Mouse (Mus musculus) megakaryocyte, embryonic 14.5 days (primary cell): ENCODE results near the gene Scfd2.

Source experiments
- FLI1 ChIP-seq: IDR thresholded peaks from 2 replicates; pipeline ENCODE4 v1.6.1; 2012; ENCODE audit warnings: low read length, inconsistent platforms, mixed read lengths
- GATA1 ChIP-seq: IDR thresholded peaks from 3 replicates; pipeline ENCODE4 v1.6.1; 2012; ENCODE audit warnings: mixed read lengths, low read length, inconsistent platforms, borderline replicate concordance

- TF ChIP-seq GATA1 (no peak), FLI1 (no peak)
Observed at GRCm38 (mm10) chr5:74229775-74230413, 301.7 kb downstream of the Scfd2 start.
